Mouse (Mus musculus): ENCODE results near the gene Klre1.
A peak's percentile ranks its signal among the peaks of the same experiment; 100 is the strongest.
"Not testable (repeated sequence)": the region's sequence is repeated elsewhere in the genome, so short reads cannot be mapped to it uniquely, and the experiment has no call there.

Gene Klre1

GRCm38 (mm10) chr6:129583014-129583413 lies 5.3 kb downstream of the Klre1 start:
- no peak for DNase-seq (ENCODE audit: low read depth, low spot score)

GRCm38 (mm10) chr6:129591508-129591907 lies 13.8 kb downstream of the Klre1 start, which contains the start of gene Klrd1:
Klrd1 (plus strand) TSS chr6:129591782.
- peak; percentile 24 for DNase-seq (ENCODE audit: low read depth, low spot score)

- peak; percentile 65 for DNase-seq (ENCODE audit: low read depth, low spot score)
Observed at GRCm38 (mm10) chr6:129608372-129608771, 30.7 kb downstream of the Klre1 start.

GRCm38 (mm10) chr6:129623735-129624134 lies 46.0 kb downstream of the Klre1 start, which contains the start of gene Klrk1:
Klrk1 (minus strand) TSS chr6:129623864.
- DNase-seq (ENCODE audit: low read depth, low spot score): no peak

GRCm38 (mm10) chr6:129631046-129631445 lies 53.3 kb downstream of the Klre1 start:
- DNase-seq (ENCODE audit: low read depth, low spot score): not testable (repeated sequence)
